Mouse (Mus musculus) adipocyte (in vitro differentiated cells): ENCODE measurements around the gene Hist1h2be.
A peak's percentile ranks its signal among the peaks of the same experiment; 100 is the strongest.
"Not testable (repeated sequence)": the region's sequence is repeated elsewhere in the genome, so short reads cannot be mapped to it uniquely, and the experiment has no call there.

Experiments used
- DNase-seq: peaks from one replicate; pipeline ENCODE4 v3.0.0-alpha.2; 2016; ENCODE audit warnings: low spot score

Gene Hist1h2be

DNA sequence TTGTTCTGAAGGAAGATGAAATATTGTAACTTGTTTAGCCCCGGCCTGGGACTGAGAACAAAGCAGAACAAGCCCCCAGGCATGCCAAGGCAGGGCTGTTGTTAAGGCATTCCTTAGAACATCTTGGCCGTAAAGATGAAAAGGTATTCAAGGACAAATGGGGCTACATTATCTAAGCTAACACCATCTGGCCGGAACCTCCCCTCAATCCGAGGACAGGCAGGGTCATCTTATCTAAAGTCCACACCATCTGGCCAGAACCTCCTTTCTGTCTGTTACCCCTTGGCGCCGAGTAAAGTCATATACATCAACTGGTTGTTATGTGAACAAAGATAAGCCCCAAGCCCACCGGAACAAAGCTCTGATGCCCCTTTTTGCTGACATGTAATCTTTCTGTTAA lies 29.0 kb downstream of the Hist1h2be start:
- DNase-seq, result not testable (repeated sequence)

DNA sequence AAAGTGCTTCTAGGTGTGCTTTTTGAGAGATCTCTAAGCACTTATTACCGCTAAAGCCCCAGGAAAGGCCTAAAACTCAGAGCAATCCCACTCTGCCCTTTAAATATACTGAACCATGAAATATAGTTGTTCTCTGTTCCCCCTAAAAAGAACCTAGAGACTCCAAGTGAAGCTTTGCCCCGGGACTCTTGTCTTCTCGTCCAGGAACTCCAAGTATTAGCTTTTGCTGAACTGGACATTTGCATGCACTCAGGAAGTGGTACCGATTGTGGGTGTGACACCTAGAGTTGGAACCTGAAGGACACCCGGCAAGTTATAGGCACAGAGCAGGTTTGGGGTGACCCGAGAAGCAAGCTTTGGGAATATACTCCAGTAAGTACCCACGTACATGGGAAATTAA lies 29.7 kb downstream of the Hist1h2be start:
- DNase-seq, result no peak

DNA sequence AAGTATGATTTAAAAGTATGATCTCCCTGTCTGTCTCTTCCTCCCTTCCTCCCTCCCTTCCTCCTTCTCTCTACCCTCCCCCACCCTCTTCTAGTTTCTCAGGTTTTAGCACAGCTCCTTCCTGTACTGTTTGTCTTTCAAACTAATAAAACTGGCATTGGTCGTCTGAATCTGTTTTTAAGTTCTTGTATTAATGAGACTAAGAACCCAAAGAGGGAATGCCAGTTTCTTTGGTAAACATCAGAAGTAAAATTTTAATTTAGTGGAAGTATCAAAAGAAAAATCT lies 34.0 kb downstream of the Hist1h2be start:
- no peak for DNase-seq

DNA sequence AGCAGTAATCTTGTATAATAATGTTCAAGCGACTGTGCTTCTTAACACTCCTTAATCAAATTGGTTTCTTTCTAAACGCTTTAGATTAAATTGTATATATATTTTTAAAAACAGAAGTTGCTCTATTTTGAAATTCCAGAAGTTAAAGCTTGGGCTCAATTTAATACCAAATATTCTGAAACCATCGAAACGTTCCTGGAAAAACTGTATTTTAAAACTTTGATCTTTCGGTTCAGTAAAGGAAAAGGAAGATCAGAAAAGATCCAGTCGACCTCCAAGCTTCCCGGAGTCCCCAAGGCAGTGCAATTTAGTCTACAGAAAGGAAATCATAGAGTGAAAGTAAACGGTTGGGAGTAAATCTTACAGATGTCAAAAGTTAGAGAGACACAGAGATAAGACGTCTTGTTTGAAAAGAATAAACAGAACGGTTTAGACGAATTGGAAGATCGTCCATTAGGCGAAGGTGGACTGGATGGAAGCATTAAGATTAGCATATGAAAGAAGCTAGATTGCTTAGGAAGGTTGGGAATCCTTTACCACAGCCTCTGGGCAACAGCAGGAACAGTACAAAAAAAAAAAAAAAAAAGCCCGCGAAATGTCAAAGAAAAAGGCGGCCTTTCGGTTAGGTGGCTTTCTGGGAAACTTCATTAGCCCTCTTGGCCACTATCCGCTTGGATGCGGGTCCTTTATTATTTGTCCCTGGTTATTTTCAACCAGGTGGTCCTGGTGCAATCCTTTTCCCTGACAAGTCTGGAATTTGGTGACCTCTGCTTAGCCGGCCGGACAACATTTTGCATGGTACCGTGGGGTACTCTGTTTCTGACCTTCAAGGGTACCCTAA lies 34.6 kb downstream of the Hist1h2be start:
- DNase-seq, result peak; percentile 44

DNA sequence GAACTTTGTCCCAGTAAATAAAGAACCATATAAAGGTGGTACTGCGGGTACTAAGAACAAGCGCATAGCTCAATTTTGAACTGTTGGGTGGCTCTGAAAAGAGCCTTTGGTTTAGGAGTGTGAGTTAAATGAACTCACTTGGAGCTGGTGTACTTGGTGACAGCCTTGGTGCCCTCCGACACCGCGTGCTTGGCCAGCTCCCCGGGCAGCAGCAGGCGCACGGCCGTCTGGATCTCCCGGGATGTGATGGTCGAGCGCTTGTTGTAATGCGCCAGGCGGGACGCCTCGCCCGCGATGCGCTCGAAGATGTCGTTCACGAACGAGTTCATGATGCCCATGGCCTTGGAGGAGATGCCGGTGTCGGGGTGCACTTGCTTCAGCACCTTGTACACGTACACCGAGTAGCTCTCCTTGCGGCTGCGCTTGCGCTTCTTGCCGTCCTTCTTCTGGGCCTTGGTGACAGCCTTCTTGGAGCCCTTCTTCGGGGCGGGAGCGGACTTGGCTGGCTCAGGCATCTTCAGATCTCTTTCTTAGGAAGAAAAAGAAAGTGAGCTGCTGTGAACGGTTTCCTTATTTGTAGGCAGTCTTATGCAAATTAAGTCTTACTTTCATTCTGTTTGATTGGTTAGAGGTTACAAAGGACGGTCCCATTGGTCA lies 35.4 kb downstream of the Hist1h2be start:
- DNase-seq, result peak; percentile 91

DNA sequence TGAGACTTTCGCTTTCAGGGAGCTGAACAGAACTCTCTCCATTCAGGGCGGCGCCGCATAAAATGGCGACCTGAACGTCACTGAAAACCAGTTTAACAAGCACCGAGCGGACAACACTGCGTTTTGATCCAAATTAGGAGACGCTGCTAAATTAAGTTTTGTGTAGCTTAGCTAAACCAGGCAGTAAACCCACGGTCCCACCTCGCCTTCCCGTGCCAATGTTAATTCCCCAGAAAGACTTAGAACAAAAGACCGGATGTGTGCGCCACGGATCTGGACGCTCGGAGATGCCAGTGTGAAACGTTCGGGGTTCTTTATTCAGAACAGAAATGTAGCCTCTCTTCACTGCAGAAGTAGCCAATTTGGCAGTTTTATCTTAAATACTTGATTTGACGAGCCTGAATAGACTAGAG lies 35.9 kb downstream of the Hist1h2be start:
- peak; percentile 75 for DNase-seq

DNA sequence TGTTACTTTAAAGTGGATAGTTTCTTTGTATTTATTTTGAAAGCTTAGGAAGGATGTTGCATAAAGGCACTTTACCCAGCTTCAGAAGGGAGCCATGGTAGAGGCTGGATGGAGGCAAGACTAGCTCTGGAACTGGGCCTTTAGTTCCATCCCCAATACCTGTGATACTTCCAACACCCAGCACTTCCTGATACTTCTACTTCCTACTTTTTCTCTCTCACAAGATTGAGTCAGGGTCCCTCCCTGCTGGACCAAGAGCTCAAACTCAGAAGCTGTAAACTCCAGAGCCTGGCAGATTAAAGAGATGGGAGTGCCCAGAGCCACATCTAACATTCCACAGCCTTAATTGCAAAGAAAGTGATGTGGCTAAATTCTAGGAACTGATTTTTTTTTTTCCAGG lies 36.6 kb downstream of the Hist1h2be start:
- peak; percentile 45 for DNase-seq

DNA sequence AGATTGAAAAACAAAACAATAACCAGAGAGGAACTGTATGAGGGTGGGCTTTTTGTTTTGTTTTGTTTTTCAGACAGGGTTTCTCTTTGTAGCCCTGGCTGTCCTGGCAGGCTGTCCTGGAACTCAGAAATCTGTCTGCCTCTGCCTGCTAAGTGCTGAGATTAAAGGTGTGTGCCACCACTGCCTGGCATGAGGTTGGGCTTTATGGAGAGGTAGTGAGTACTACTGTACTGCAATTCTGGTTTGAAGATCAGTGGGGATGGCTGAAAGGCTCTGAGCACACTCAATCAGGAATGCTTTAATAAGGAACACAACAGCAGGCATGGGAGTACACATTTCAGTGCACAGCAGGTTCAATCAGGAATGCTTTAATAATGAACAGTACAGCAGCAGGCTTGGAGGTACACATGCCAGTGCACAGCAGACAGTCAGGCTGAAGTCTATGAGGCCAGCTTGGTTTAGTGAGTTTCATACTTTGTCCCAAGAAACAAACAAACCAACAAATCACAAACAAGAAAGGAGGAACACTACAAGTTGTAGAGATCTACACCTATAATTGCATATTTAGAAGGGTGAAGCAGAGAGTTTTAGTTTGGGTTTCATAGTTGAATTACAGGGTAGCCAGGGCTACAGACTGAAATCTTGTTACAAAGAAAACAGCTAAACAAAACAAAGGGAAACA lies 37.4 kb downstream of the Hist1h2be start:
- peak; percentile 47 for DNase-seq

DNA sequence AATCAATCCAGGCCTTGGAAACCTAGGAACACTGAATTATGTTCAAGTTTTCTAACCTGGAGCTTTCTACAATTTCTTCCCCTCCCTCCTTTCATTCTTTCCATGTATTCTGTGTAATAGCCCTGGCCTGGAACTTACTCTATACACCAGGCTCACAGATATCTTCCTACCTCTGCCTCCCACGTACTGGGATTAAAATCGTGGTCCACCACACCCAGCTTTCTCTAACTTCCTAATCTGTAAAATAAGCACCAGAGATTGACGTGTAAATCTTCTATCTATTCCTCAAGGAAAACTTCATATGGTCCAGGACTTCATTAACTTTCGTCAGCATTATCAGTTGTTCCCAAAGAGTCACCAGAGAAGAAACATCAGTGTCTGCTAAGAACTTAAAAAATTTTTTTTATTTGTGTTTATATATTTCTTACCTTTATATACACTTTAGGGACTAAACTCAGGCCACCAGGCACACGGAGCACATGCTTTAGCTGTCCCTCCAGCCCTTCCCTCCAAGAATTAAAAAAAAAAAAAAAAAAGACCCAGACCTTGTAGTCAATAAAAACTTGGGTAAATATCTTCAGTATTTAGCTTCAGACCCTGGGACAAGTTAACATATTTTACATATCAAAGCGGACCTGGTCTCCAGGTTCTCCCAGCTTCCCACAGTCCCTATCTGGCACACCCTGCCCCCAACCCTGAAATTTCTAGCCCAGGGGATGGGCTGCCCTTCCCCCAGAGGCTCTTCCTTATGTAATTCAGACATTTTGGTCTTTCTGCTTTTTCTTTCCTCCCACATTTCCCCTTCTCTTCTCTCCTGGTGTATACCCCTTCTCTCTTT lies 38.5 kb downstream of the Hist1h2be start:
- DNase-seq, result peak; percentile 52

DNA sequence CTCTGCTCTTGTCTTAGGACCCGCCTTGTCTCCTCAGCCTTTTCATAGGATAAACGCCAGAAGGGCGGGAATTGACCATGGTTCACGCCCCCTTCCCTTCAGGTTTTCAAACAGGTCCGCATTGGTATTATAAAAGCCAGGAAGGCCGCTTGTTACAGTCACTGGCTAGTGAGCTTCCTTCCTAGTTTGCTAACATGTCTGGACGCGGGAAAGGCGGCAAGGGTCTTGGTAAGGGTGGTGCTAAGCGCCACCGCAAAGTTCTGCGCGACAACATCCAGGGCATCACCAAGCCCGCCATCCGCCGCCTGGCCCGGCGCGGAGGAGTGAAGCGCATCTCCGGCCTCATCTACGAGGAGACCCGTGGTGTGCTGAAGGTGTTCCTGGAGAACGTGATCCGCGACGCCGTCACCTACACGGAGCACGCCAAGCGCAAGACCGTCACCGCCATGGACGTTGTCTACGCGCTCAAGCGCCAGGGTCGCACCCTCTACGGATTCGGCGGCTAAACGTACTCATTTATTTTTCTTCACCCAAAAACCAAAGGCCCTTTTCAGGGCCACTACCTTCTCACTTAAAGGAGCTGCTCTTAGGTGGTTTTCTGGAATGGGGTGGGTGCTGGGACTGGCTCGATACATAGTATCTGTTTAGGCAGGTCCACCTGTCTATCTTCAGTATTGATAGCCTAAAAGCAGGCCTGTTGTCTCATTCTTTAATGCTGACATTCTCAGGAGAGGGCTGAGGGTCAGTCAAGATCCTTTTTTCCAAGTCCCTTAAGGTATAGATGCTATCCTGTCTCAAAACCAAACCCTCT lies 39.3 kb downstream of the Hist1h2be start, which contains the start of gene Hist1h4d:
Hist1h4d (plus strand) TSS at position 191 of the 811 bp plus-strand sequence.
- DNase-seq, result peak; percentile 99

DNA sequence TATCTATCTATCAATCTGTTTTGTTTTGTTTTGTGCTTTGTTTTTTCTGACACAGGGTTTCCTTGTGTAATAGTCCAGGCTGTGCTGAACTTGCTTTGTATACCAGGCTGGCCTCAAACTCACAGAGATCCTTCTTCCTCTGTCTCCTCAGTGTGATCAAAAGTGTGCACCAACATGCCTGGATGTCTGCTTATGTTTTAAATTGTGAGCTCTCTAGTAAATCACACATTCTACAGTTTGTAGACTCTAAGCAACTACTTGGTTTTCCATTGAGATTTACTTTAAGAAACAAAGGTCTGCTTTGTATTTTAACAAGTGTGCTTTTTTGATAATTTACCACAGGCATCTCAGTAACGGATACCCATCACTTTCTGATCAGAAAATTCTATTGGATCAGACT lies 43.1 kb downstream of the Hist1h2be start:
- DNase-seq, result no peak

DNA sequence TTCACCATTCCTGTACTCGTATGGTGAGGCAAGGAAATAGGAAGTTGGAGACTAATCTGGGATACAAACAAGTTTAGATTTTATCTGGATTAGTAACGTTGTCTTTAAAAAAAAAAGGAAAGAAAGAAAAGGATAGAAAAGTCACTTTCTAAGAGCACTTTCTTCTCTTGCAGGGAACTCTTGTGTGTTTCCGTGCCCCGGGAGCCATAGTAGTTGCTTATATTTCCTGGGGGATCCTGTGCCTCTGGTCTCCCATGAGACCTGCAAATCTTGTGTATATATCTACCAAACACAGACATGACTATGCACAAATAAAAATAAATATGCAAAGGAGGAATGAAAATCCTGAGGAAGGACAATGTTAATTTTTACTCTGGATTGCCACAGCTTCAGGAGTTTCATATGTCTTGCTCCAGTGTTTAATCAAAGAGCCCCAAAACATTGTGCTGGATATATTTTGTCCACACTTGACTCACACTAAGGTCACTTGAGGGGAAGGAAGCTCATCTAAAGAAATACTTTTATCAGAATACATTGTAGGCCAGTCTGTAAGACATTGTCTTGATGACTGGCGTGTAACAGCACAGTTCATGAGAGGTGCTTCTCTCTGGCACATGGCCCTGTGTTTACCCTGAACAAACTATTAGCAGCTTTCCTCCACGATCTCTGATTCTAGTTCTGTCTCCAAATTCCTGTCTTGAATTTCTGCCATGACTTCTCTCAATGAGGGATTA lies 43.9 kb downstream of the Hist1h2be start:
- no peak for DNase-seq

DNA sequence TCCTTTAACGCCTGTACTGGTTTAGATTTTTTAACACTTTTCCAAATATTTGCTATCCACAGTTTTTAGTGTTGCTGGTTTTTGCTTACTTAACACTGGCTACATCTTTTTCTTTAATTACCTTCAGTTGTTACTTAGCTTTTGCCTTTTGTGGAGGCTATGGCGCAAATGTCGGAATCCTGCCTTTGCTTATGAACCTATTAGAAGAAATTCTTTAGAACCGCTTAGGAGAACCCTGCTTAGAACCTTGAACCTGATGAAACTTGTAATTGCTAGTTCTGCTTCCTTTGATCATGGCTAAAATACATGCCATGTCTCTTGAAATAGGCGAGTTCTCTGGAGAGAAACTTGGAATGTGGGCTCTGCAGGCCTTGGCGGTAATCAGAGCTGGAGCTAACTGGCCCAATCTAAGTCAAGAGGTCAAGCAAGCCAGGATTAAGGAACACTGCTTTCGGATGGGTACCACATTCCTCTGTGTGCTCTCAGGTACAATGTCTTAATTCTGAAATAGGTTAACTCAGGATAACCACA lies 44.5 kb downstream of the Hist1h2be start:
- DNase-seq, result no peak

DNA sequence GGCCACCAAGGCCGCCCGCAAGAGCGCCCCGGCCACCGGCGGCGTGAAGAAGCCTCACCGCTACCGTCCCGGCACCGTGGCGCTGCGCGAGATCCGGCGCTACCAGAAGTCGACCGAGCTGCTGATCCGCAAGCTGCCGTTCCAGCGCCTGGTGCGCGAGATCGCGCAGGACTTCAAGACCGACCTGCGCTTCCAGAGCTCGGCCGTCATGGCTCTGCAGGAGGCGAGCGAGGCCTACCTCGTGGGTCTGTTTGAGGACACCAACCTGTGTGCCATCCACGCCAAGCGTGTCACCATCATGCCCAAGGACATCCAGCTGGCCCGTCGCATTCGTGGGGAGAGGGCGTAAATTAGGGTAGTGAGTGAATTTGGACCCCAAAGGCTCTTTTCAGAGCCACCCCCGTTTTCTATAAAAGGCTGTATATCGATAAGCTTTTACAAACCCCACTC lies 45.0 kb downstream of the Hist1h2be start:
- DNase-seq, result not testable (repeated sequence)

DNA sequence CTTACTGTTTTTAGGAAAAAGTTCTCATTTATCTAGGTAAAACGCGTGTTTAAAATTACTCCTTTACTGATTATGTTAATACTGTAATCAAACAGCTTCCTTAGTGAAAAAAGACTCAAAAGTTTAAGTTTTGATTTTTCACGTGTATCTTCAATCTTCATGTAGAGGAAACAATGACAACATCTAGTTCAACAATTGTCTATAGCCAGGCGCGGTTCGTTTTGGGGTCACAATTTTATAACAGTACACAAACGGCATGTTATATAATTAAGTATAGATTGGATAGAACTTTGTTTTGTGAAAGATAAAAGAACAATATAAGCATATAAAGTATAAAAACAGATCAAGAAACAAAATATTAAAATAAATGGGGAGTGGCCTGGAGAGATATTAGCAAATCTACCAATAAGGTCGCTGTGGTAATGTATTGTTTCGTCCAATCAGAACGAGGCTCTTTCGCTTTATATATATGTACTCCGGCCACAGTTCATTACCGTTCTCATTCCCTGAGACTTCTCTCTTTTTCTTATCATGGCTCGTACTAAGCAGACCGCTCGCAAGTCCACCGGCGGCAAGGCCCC lies 45.6 kb downstream of the Hist1h2be start, which contains the start of gene Hist1h3d:
Hist1h3d (plus strand) TSS at position 493 of the 581 bp plus-strand sequence.
- peak; percentile 83 for DNase-seq

DNA sequence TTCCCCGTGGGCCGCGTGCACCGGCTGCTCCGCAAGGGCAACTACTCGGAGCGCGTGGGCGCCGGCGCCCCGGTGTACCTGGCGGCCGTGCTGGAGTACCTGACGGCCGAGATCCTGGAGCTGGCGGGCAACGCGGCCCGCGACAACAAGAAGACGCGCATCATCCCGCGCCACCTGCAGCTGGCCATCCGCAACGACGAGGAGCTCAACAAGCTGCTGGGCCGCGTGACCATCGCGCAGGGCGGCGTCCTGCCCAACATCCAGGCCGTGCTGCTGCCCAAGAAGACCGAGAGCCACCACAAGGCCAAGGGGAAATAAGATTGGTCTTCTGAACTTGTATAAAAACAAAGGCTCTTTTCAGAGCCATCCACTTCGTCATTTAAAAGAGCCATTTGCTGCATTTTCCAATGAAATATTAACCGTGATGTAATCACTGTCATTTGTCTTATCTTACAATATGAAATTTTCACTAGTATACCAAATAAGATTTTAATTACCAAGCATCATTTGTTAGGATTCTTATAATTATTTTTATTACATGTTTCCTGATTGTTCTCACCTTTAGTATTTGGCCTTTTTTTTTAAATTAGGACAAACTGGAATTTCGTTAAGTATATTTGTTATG lies 46.3 kb downstream of the Hist1h2be start:
- DNase-seq, result not testable (repeated sequence)

DNA sequence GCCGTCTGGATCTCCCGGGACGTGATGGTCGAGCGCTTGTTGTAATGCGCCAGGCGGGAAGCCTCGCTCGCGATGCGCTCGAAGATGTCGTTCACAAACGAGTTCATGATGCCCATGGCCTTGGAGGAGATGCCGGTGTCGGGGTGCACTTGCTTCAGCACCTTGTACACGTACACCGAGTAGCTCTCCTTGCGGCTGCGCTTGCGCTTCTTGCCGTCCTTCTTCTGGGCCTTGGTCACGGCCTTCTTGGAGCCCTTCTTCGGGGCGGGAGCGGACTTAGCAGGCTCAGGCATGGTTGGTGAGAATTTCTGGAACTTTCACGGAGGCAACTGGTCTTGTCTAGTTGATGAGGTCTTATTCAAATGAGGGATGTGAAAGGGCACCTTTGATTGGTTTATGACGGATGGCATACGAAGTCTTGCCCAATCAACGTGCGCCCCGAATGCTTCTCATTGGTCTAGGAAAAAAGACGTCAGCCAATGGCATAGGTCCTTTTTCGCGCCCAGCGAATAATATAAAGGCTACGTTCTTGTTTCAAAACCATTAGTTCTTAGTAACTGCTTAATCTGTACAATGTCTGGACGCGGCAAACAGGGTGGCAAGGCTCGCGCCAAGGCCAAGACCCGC lies 46.9 kb downstream of the Hist1h2be start, which contains the start of the genes Hist1h2bf and Hist1h2ad:
Hist1h2bf (minus strand) TSS at position 299 of the 627 bp plus-strand sequence.
Hist1h2ad (plus strand) TSS at position 484 of the 627 bp plus-strand sequence.
- peak; percentile 95 for DNase-seq
